Mouse (Mus musculus) forebrain, embryonic 16.5 days (tissue): ENCODE data around the gene Ccdc24. TPM values are rescaled to one million over a fixed set of nuclear protein-coding genes. Genes with fewer than 3 reads are reported as not detected.

ENCODE experiments used
- ATAC-seq: fragments of 200-750 bp; cut with Nextera tagmentation; 2 replicates; pipeline ENCODE4 v1.8.0; 2017; ENCODE audit warnings: mild to moderate bottlenecking, moderate library complexity
- H3K27ac ChIP-seq: fragments of 300-500 bp; sonication (generic); 2 replicates; pipeline ENCODE4 v1.5.1; 2014; ENCODE audit warnings: low read length, control low read depth
- H3K27me3 ChIP-seq: fragments of 300-500 bp; sonication (generic); replicated peaks from 2 replicates; pipeline ENCODE4 v1.6.1; 2014; ENCODE audit warnings: low read length; ENCODE audit not compliant: control insufficient read depth, insufficient read depth
- H3K36me3 ChIP-seq: fragments of 300-500 bp; sonication (generic); 2 replicates; pipeline ENCODE4 v1.6.1; 2014; ENCODE audit not compliant: control insufficient read depth, insufficient read depth
- H3K4me1 ChIP-seq: fragments of 300-500 bp; sonication (generic); replicated peaks from 2 replicates; pipeline ENCODE4 v1.6.1; 2014; ENCODE audit warnings: low read length; ENCODE audit not compliant: control insufficient read depth, insufficient read depth
- H3K4me2 ChIP-seq: fragments of 300-500 bp; sonication (generic); 2 replicates; pipeline ENCODE4 v1.6.1; 2014; ENCODE audit warnings: mild to moderate bottlenecking, low read length, control low read depth
- H3K4me3 ChIP-seq: fragments of 300-500 bp; sonication (generic); replicated peaks from 2 replicates; pipeline ENCODE4 v1.5.1; 2014; ENCODE audit warnings: mild to moderate bottlenecking, low read length, control low read depth
- H3K9ac ChIP-seq: fragments of 300-500 bp; sonication (generic); replicated peaks from 2 replicates; pipeline ENCODE4 v1.6.1; 2014; ENCODE audit warnings: low read depth, low read length, control low read depth
- H3K9me3 ChIP-seq: fragments of 300-500 bp; sonication (generic); 2 replicates; pipeline ENCODE4 v1.6.1; 2016; ENCODE audit warnings: low read length; ENCODE audit not compliant: control insufficient read depth
- WGBS: fragments of 180-500 bp; shearing (Covaris S2); extraction: QIAGEN DNeasy Blood & Tissue Kit; methylation state at CpG from one replicate; pipeline ENCODE4 v1.1.7; 2014; 5-methylcytosine and 5-hydroxymethylcytosine counted together
- polyA plus RNA-seq: library from polyadenylated mRNA; unstranded; fragments of >200 nt; fragmentation: Nextera tagmentation; extraction: Ambion mirVana; gene quantifications from 2 replicates; pipeline ENCODE4 v1.2.1, GENCODE M21; 2015

Ccdc24 gene
- polyA plus RNA-seq, 1 experiment from 2014 or later, result 2.4 TPM

GRCm38 (mm10) chr4:117896031-117896430, 23.7 kb upstream of the Ccdc24 start:
- no peak overlapping the region for H3K27ac ChIP-seq
- peaks cover 41% of the 10 kb centered on the region for H3K36me3 ChIP-seq
- H3K4me2 ChIP-seq, result no peak overlapping the region
- WGBS, result 98% methylated on average over 6 of the region's 6 CpGs
- H3K27me3 ChIP-seq, result no peaks in the 10 kb centered on the region
- no peaks in the 10 kb centered on the region for H3K9me3 ChIP-seq
- peaks cover 7% of the 10 kb centered on the region for H3K4me1 ChIP-seq
- ATAC-seq, result no peak
- no peak overlapping the region for H3K4me3 ChIP-seq
- H3K9ac ChIP-seq, result no peak overlapping the region

GRCm38 (mm10) chr4:117895339-117895738, 23.0 kb upstream of the Ccdc24 start:
- Histone ChIP-seq H3K27ac (no peak overlapping the region), H3K4me3 (no peak overlapping the region), H3K27me3 (no peaks in the 10 kb centered on the region), H3K4me2 (no peak overlapping the region), H3K9me3 (no peaks in the 10 kb centered on the region), H3K9ac (no peak overlapping the region), H3K4me1 (peaks cover 13% of the 10 kb centered on the region), H3K36me3 (peaks cover 34% of the 10 kb centered on the region)
- WGBS, result 85% methylated on average over 7 of the region's 7 CpGs
- ATAC-seq, result no peak

GRCm38 (mm10) chr4:117894601-117895000, 22.2 kb upstream of the Ccdc24 start:
- no peak overlapping the region for H3K9ac ChIP-seq
- WGBS, result 89% methylated on average over 8 of the region's 8 CpGs
- no peak for ATAC-seq
- H3K4me2 ChIP-seq, result no peak overlapping the region
- no peak overlapping the region for H3K27ac ChIP-seq
- H3K9me3 ChIP-seq, result no peaks in the 10 kb centered on the region
- no peaks in the 10 kb centered on the region for H3K27me3 ChIP-seq
- peaks cover 31% of the 10 kb centered on the region for H3K36me3 ChIP-seq
- no peak overlapping the region for H3K4me3 ChIP-seq
- peaks cover 13% of the 10 kb centered on the region for H3K4me1 ChIP-seq

- H3K9ac ChIP-seq, result no peak overlapping the region
- peaks cover 20% of the 10 kb centered on the region for H3K36me3 ChIP-seq
- H3K4me2 ChIP-seq, result no peak overlapping the region
- H3K27me3 ChIP-seq, result no peaks in the 10 kb centered on the region
- H3K9me3 ChIP-seq, result no peaks in the 10 kb centered on the region
- whole genome bisulfite sequencing, result 27% methylated on average over 9 of the region's 9 CpGs
- peaks cover 13% of the 10 kb centered on the region for H3K4me1 ChIP-seq
- H3K4me3 ChIP-seq, result no peak overlapping the region
- no peak overlapping the region for H3K27ac ChIP-seq
- ATAC-seq, result no peak
Observed at GRCm38 (mm10) chr4:117893376-117893775, 21.0 kb upstream of the Ccdc24 start.

- peak; percentile 91 for ATAC-seq
- Histone ChIP-seq H3K4me3 (peak within 1 kb of the TSS; percentile 55), H3K27me3 (no peaks in the 10 kb centered on the region), H3K9ac (peak within 1 kb of the TSS; percentile 36), H3K27ac (no peak within 1 kb of the TSS), H3K4me2 (peak within 1 kb of the TSS; percentile 92), H3K4me1 (peaks cover 16% of the 10 kb centered on the region), H3K36me3 (peaks cover 10% of the 10 kb centered on the region), H3K9me3 (no peaks in the 10 kb centered on the region)
- WGBS, result under 1% methylated on average over 21 of the region's 21 CpGs
Observed at GRCm38 (mm10) chr4:117891738-117892161, 19.4 kb upstream of the Ccdc24 start, which contains the start of gene Dph2. TSS of gene Dph2 (minus strand) at chr4:117892032.

- peak overlapping the region; percentile 92 for H3K4me2 ChIP-seq
- WGBS, result 55% methylated on average over 8 of the region's 8 CpGs
- H3K27me3 ChIP-seq, result no peaks in the 10 kb centered on the region
- no peaks in the 10 kb centered on the region for H3K9me3 ChIP-seq
- H3K9ac ChIP-seq, result no peak overlapping the region
- peaks cover 10% of the 10 kb centered on the region for H3K36me3 ChIP-seq
- H3K27ac ChIP-seq, result no peak overlapping the region
- H3K4me3 ChIP-seq, result no peak overlapping the region; the same call in 1 of the 2 replicates
- H3K4me1 ChIP-seq, result peaks cover 26% of the 10 kb centered on the region
- no peak for ATAC-seq
Observed at GRCm38 (mm10) chr4:117890750-117891149, 18.4 kb upstream of the Ccdc24 start.

GRCm38 (mm10) chr4:117890031-117890430, 17.7 kb upstream of the Ccdc24 start:
- 86% methylated on average over 14 of the region's 14 CpGs for WGBS
- Histone ChIP-seq H3K27me3 (no peaks in the 10 kb centered on the region), H3K9me3 (no peaks in the 10 kb centered on the region), H3K4me3 (no peak overlapping the region), H3K9ac (no peak overlapping the region), H3K4me2 (no peak overlapping the region), H3K36me3 (peaks cover 12% of the 10 kb centered on the region), H3K27ac (no peak overlapping the region), H3K4me1 (peaks cover 29% of the 10 kb centered on the region)
- no peak for ATAC-seq

GRCm38 (mm10) chr4:117889471-117889870, 17.1 kb upstream of the Ccdc24 start:
- Histone ChIP-seq H3K9ac (no peak overlapping the region), H3K27ac (no peak overlapping the region), H3K4me2 (no peak overlapping the region), H3K4me3 (no peak overlapping the region), H3K4me1 (peaks cover 31% of the 10 kb centered on the region), H3K9me3 (no peaks in the 10 kb centered on the region), H3K36me3 (peaks cover 13% of the 10 kb centered on the region), H3K27me3 (no peaks in the 10 kb centered on the region)
- ATAC-seq, result no peak
- 93% methylated on average over 15 of the region's 15 CpGs for WGBS

- no peak for ATAC-seq
- H3K4me2 ChIP-seq, result no peak overlapping the region
- 75% methylated on average over 2 of the region's 2 CpGs for WGBS
- H3K36me3 ChIP-seq, result peaks cover 11% of the 10 kb centered on the region
- no peak overlapping the region for H3K4me3 ChIP-seq
- no peaks in the 10 kb centered on the region for H3K9me3 ChIP-seq
- no peaks in the 10 kb centered on the region for H3K27me3 ChIP-seq
- H3K9ac ChIP-seq, result no peak overlapping the region
- H3K27ac ChIP-seq, result no peak overlapping the region
- H3K4me1 ChIP-seq, result peaks cover 42% of the 10 kb centered on the region
Observed at GRCm38 (mm10) chr4:117887920-117888319, 15.6 kb upstream of the Ccdc24 start.

GRCm38 (mm10) chr4:117887133-117887532, 14.8 kb upstream of the Ccdc24 start, which contains the start of gene Atp6v0b:
TSS of gene Atp6v0b (minus strand) at chr4:117887333.
- Histone ChIP-seq H3K9me3 (no peaks in the 10 kb centered on the region), H3K9ac (peak within 1 kb of the TSS; percentile 97), H3K36me3 (peaks cover 11% of the 10 kb centered on the region), H3K4me3 (peak within 1 kb of the TSS; percentile 96), H3K4me1 (peaks cover 44% of the 10 kb centered on the region), H3K27ac (peak within 1 kb of the TSS; percentile 30; the same call in 1 of the 2 replicates), H3K4me2 (peak within 1 kb of the TSS; percentile 95), H3K27me3 (no peaks in the 10 kb centered on the region)
- 2% methylated on average over 37 of the region's 37 CpGs for WGBS
- peak; percentile 83 for ATAC-seq
